Mouse (Mus musculus) limb, embryonic 14.5 days (tissue): ENCODE results near the gene Txn2. TPM values are rescaled to one million over a fixed set of nuclear protein-coding genes. Genes with fewer than 3 reads are reported as not detected.
A peak's percentile ranks its signal among the peaks of the same experiment; 100 is the strongest.

Experiments used
- ATAC-seq: fragments of 200-750 bp; cut with Nextera tagmentation; 2 replicates; pipeline ENCODE4 v1.8.0; 2017; ENCODE audit warnings: low read depth, moderate number of reproducible peaks, moderate TSS enrichment; ENCODE audit not compliant: low FRiP score
- DNase-seq: peaks from one replicate; pipeline ENCODE4 v3.0.0-alpha.2; 2015; ENCODE audit warnings: low spot score
- H3K27ac ChIP-seq: fragments of 300-500 bp; sonication (generic); replicated peaks from 2 replicates; pipeline ENCODE4 v1.5.1; 2014; ENCODE audit warnings: low read depth, mild to moderate bottlenecking, low read length, moderate library complexity, mixed read lengths
- H3K27me3 ChIP-seq: fragments of 300-500 bp; sonication (generic); 2 replicates; pipeline ENCODE4 v1.6.1; 2014; ENCODE audit warnings: low read length, mixed read lengths; ENCODE audit not compliant: control insufficient read depth, insufficient read depth
- H3K36me3 ChIP-seq: fragments of 300-500 bp; sonication (generic); 2 replicates; pipeline ENCODE4 v1.6.1; 2014; ENCODE audit warnings: mild to moderate bottlenecking, low read length, moderate library complexity, mixed read lengths; ENCODE audit not compliant: control insufficient read depth, insufficient read depth
- H3K4me1 ChIP-seq: fragments of 300-500 bp; sonication (generic); 2 replicates; pipeline ENCODE4 v1.6.1; 2014; ENCODE audit warnings: antibody characterized with exemption, low read length, mixed read lengths; ENCODE audit not compliant: control insufficient read depth, insufficient read depth
- H3K4me2 ChIP-seq: fragments of 300-500 bp; sonication (generic); replicated peaks from 2 replicates; pipeline ENCODE4 v1.6.1; 2014; ENCODE audit warnings: low read depth, mild to moderate bottlenecking, low read length, moderate library complexity; ENCODE audit not compliant: severe bottlenecking
- H3K4me3 ChIP-seq: fragments of 300-500 bp; sonication (generic); replicated peaks from 2 replicates; pipeline ENCODE4 v1.5.1; 2014; ENCODE audit warnings: low read length
- H3K9ac ChIP-seq: fragments of 300-500 bp; sonication (generic); 2 replicates; pipeline ENCODE4 v1.6.1; 2014; ENCODE audit warnings: mild to moderate bottlenecking, low read depth, low read length, moderate library complexity; ENCODE audit not compliant: severe bottlenecking
- H3K9me3 ChIP-seq: fragments of 300-500 bp; sonication (generic); 2 replicates; pipeline ENCODE4 v1.6.1; 2016; ENCODE audit warnings: low read length; ENCODE audit not compliant: control insufficient read depth
- POLR2A ChIP-seq: fragments of 200-500 bp; IDR thresholded peaks from 2 replicates; pipeline ENCODE4 v1.8.0; 2012; ENCODE audit warnings: inconsistent platforms, mild to moderate bottlenecking, moderate library complexity, borderline replicate concordance; ENCODE audit not compliant: insufficient read depth, insufficient read length; ENCODE audit errors: extremely low read depth
- WGBS: fragments of 180-500 bp; shearing (Covaris S2); extraction: QIAGEN DNeasy Blood & Tissue Kit; methylation state at CpG from one replicate; pipeline ENCODE4 v1.1.7; 2014; 5-methylcytosine and 5-hydroxymethylcytosine counted together
- polyA plus RNA-seq, 2 experiments: library from polyadenylated mRNA; depleted of rRNA in 1 of 2; stranded (reverse) in 1 of 2; unstranded in 1 of 2; fragments of >200 nt; fragmentation: Nextera tagmentation in 1 of 2; extraction: Ambion mirVana in 1 of 2; gene quantifications; 2 replicates each; pipeline versions ENCODE4 v1.2.1 to v1.2.3; 2012 to 2014

The Txn2 gene
- polyA plus RNA-seq, 2 experiments = 183 to 266 TPM

DNA sequence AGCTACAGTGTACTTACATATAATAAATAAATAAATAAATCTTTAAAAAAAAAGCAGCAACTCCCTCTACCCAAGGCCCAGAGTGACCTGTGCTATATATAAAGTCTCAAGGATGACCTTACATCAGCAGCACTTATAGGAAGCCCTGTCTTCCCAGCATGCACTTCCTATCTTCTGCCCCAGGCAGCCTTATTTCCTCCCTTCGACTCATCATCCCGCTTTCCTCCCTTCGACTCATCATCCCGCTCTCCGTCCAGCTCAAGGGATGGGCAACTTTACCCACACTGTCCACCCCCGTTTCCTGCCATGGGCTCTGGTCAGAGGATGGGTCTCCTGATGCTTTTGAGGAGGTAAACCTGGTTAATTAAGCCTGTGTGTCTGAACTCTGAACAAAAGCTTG lies 7.2 kb downstream of the Txn2 start:
- no peaks in the 10 kb centered on the region for H3K27me3 ChIP-seq
- peaks cover 85% of the 10 kb centered on the region for H3K36me3 ChIP-seq
- DNase-seq (no peak), ATAC-seq (no peak)
- no peak for TF ChIP-seq POLR2A
- H3K4me1 ChIP-seq = no peaks in the 10 kb centered on the region
- H3K27ac ChIP-seq = no peak overlapping the region
- no peak overlapping the region for H3K9ac ChIP-seq
- WGBS = 94% methylated on average over 6 of the region's 6 CpGs
- H3K4me2 ChIP-seq = no peak overlapping the region
- H3K9me3 ChIP-seq = no peaks in the 10 kb centered on the region
- H3K4me3 ChIP-seq = no peak overlapping the region

GRCm38 (mm10) chr15:77920511-77921462 lies 8.0 kb downstream of the Txn2 start:
- Histone ChIP-seq H3K4me3 (no peak overlapping the region), H3K4me1 (no peaks in the 10 kb centered on the region), H3K9ac (no peak overlapping the region), H3K36me3 (peaks cover 83% of the 10 kb centered on the region), H3K9me3 (no peaks in the 10 kb centered on the region), H3K27ac (no peak overlapping the region), H3K27me3 (no peaks in the 10 kb centered on the region), H3K4me2 (no peak overlapping the region)
- ATAC-seq (no peak), DNase-seq (no peak)
- no peak for TF ChIP-seq POLR2A
- WGBS = 87% methylated on average over 10 of the region's 10 CpGs

DNA sequence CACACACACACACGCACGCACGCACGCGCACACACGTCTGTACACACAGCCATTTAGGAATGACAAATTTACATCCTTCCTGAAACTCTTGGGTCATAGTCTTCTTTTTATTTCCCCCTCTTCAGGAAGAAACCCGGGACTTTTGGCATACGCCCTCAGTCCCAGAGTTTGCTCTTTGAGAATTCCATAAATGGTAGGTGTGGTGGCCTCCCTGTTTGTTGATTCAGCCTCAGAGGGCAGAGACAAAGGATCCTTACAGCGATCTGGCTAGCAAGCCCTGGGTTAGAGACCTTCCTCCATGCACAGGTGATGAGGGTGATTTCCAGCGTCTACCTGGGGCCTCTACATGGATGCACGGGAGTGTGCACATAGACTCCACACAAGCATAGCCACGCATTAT lies 9.4 kb downstream of the Txn2 start:
- no peak for ATAC-seq
- 94% methylated on average over 10 of the region's 12 CpGs for WGBS

DNA sequence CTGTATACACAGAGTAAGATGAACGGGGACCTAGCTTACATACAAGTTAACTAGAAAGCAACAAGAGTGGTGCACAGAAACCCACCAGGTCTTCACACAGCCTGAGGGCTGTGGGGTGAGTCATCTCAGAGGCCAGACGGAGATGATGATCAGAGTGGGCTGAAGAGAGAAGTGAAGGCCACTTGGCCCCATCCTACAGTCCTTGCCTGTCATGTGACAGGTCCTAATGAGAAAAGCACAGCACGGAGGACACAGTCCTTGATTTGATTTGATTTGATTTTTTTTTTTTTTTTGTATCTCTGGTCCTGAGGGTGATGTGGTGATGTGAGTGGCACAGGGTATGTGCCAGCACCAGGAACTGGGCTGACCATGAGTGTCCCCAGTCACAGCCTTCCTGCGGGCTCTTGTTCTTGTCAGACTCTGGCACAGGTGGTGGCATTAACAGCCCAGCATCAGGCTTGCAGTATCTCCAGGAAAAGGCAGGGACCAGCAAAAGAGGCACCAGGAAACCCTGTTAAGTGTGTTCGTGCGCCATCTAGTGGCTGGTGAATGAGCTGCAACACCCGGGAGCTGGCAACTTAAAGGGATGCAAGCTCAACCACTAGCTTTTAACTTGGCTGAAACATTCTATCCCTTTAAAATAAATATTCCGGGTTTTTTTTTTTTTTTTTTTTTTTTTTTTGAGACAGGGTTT lies 11.8 kb downstream of the Txn2 start:
- Histone ChIP-seq H3K27ac (no peak overlapping the region), H3K9me3 (no peaks in the 10 kb centered on the region), H3K9ac (no peak overlapping the region), H3K4me2 (no peak overlapping the region), H3K27me3 (no peaks in the 10 kb centered on the region), H3K4me3 (no peak overlapping the region), H3K4me1 (no peaks in the 10 kb centered on the region), H3K36me3 (peaks cover 70% of the 10 kb centered on the region)
- 0 out of 2 replicates have a peak, but pooled peaks have one; percentile 13 for ATAC-seq
- TF ChIP-seq POLR2A = no peak
- 41% methylated on average over 8 of the region's 8 CpGs for WGBS
- DNase-seq = peak; percentile 89

More for the DNA sequence above, 9.4 kb downstream of the Txn2 start:
- no peak for TF ChIP-seq POLR2A
- Histone ChIP-seq H3K27ac (no peak overlapping the region), H3K9ac (no peak overlapping the region), H3K27me3 (no peaks in the 10 kb centered on the region), H3K4me3 (no peak overlapping the region), H3K4me1 (no peaks in the 10 kb centered on the region), H3K4me2 (no peak overlapping the region), H3K9me3 (no peaks in the 10 kb centered on the region), H3K36me3 (peaks cover 88% of the 10 kb centered on the region)
- no peak for DNase-seq

- no peak overlapping the region for H3K9ac ChIP-seq
- H3K4me1 ChIP-seq = no peaks in the 10 kb centered on the region
- no peaks in the 10 kb centered on the region for H3K9me3 ChIP-seq
- TF ChIP-seq POLR2A = no peak
- 87% methylated on average over 4 of the region's 4 CpGs for WGBS
- no peak for DNase-seq
- H3K27ac ChIP-seq = no peak overlapping the region
- H3K4me3 ChIP-seq = no peak overlapping the region
- no peaks in the 10 kb centered on the region for H3K27me3 ChIP-seq
- H3K36me3 ChIP-seq = peaks cover 54% of the 10 kb centered on the region
- H3K4me2 ChIP-seq = no peak overlapping the region
- no peak for ATAC-seq
Measured at GRCm38 (mm10) chr15:77915287-77915686, 13.5 kb downstream of the Txn2 start.
